Mouse (Mus musculus) 3T3-L1 (cell line): Measurements from ENCODE around the gene Spock1.

Experiments
- DNase-seq: peaks from one replicate; pipeline ENCODE4 v3.0.0-alpha.2; 2015; ENCODE audit warnings: low read depth, low spot score

The Spock1 gene

DNA sequence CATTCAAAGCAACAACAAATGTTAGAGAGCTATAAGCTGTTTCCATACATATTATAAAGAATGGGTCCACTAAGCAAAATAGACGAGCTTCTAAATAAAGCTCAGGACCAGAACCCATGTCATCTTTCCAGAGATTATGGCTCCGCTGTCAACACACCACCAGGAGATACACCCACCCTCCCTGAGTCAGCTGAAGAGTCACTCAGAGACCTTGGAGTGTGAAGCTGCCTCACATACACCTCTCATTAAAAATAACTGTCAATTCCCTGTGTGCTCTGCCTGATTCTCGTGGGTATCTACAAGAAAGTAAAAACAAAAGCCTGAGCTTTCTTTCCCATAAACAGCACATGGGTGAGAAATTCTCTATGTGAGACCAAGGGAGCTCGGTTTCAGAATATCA lies 43.1 kb downstream of the Spock1 start:
- no peak for DNase-seq

- no peak for DNase-seq
These were observed 49.6 kb downstream of the Spock1 start for GRCm38 (mm10) chr13:57858491-57858890.

GRCm38 (mm10) chr13:57857016-57857415 lies 51.1 kb downstream of the Spock1 start:
- no peak for DNase-seq

- no peak for DNase-seq
These were observed 51.8 kb downstream of the Spock1 start for GRCm38 (mm10) chr13:57856311-57856853.

DNA sequence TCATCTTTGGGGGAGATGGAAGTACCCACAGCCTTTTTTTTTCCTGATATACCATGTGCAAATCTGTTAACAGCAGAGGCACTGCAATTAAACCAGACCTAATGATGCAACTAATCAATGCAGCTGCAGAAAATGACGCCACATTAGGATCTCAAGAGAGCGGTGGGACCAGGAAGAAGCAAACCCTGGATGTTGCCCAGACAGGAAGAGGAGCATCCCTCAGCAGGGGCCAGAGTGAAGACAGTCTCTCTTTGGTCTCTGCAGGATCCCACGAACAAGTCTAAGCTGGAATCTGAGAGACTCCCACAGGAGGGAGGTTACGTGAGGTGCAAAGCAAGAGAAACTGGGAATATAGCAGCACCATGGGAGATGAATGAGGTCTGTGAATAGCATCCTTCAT lies 52.4 kb downstream of the Spock1 start:
- DNase-seq: no peak

DNA sequence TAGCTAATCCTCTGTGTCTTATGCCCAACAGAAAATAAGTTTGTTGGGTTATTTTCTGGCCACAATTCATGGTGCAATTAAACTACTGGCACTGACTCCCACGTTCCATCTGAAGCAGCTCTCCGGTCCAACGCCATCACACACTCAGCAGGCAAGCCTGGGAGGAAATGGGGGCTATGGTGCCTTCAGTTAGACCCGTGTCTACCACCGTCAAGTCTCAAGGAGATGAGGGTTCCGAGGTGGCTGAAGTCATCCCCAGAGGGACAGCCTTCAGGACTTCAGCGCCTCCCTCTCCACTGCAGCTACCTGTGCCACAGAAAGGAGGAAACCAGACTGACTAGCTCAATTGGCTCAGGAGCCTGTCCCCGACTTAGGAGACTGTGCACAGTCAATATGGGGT lies 53.7 kb downstream of the Spock1 start:
- no peak for DNase-seq

- DNase-seq: no peak
These were observed 54.5 kb downstream of the Spock1 start for GRCm38 (mm10) chr13:57853621-57854020.

GRCm38 (mm10) chr13:57853156-57853555 lies 55.0 kb downstream of the Spock1 start:
- DNase-seq: no peak

DNA sequence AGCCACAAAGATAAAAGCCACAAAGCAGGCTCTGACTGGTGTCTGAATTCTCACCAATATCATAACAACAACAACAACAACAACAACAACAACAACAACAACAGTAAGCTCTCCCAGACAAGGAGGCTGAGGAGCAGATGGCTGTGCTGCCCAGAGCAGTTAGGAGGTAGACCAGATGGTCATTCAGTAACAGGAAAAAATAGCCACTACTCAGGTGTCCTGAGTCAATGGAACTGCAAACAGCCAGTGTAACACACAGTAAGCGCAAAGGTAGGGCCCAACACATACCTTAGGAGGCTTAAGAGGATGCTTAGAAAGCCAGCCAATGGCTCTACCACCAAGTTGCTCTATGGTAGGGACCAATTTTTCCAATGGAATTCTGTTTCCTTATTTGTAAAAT lies 59.2 kb downstream of the Spock1 start:
- DNase-seq: no peak

DNA sequence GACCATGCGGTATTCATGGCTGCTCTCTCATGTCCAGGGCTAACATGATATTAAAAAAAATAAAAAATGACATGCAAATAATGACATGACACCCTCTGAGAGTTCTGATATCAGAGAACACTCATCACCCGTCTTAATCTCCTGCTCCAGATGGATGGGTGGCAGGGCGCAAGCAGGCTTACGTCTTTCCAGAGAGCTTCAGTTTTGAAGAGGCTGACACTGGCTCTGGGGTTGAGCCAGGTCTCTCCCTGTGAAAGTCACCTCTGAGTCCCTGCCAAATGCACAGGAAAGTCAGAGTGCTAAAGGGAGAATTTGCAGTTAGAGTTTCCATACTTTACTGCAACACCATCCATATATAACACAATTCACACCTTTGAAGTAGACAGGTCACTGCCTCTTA lies 61.0 kb downstream of the Spock1 start:
- DNase-seq: no peak

DNA sequence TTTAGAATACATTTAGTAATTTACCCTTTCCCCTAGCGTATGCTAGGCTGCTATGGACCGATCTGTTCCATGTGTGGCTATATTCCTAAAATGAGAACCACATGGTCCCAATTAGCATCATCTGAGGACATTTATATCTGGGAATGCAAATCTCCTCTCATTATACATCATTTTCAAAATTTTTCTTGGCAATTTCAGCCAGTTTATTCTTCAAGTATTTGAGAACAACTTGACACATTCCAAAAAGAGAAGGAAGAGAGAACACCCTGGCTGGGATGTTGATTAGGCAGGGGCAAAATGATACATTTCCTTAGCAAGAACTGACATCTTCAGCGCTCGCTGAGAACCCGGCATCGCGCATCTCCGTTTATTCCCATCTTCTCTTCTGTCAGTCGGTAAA lies 61.7 kb downstream of the Spock1 start:
- no peak for DNase-seq

DNA sequence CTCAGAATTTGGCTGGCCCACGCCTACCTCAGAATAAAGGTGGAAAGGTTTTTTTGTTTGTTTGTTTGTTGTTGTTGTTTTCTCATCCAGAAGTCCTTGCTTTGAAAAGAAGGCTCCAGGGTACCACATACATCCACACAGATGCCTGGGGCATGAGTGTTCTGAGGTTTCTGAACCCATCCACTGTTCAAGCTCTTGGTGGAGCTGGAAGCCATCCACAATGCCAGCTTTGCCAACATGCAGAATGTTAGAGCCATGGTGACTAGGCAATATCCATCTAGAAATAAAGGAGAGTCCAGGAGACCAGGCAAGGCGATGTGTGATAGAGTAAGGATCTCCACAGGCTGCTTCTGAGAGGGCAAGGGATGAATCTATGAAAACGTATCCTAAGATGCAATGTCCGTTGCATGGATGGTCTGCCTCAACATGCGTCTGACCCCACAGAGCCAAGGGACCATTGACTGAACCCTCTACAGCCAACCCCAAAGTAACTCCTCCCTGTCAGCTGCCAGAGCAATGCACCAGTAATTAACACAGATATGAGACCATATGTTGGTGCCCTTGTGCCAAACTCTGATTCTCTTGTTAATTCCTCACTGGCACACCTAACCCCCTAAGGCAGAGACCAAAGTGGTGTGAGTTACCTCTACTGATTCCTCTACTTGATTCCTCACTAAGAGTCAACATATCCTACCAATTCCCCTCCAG lies 66.8 kb downstream of the Spock1 start:
- DNase-seq: no peak

GRCm38 (mm10) chr13:57837691-57838437 lies 70.3 kb downstream of the Spock1 start:
- DNase-seq: no peak

DNA sequence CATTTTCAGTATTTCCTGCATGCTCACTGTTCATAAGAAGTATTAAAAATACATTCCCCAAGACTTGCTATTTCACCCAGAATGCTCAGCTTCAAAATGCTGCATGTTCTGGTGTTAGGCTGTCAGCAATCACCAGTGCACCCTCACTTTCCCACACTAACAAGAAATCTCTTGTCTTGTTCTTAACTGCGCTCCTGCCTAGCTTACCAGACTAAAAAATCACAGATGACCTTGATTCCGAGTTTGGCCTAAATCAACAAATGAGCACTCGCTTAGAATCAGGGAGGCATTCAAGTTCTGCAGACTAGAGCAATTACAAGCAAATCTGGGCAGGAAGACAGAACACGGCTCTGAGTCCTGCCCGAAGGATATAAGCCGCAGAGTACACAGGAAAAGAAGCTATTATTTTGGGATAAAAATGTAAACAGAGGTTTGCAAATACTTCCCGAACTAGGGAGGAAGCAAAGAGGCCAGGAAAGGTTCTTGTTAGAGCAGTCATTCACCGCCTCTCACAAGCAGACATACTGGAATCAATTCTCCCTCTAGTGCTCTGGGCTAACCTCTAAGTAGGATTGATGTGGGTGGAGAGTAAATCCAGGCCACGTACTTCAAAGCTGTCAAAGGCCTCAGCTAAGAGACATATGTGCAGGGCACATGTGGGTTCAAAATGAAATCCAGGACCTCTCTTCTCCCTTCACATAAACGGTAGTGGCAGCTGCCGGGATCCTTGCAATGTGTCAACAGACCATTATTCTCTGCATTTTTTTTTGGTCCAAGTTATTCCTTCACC lies 76.6 kb downstream of the Spock1 start:
- no peak for DNase-seq

DNA sequence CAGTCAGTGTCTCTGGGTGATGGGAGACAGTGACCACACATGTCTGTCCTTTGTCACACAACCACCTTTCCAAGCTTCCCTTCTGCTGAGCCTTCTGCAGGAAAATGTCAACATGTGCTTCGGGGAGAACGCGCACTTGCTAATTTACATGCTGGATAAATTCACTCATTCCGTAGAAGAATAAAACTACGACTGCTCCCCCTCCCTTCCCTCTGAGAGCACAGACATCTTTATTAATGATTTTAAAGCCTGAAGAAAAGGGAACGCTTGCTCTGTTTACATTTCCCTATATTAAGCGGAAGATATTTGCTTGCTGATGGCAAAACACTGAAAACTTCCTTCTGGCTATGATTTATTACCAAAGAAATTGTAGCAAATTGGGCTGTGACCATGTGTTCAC lies 77.2 kb downstream of the Spock1 start:
- no peak for DNase-seq

DNA sequence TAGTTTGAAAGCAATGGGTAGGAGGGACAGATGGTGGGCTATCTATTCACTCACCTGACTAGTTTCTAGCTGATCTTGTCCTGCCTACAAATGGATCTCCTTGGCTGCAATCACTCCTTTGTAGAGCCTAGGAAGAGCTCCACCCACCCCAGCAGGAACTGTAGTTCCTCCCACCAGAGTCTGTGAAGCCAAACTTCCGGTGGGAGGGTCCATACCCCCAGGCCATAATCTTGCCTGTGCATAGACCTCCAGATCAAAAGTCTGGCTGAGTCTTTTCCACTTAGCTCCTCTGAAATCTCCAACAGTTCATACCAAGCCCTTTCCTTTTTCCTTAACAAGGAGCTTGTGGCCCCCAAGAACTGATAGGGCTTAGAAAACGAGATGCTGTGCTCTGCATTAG lies 78.0 kb downstream of the Spock1 start:
- no peak for DNase-seq

GRCm38 (mm10) chr13:57816276-57816675 lies 91.9 kb downstream of the Spock1 start:
- DNase-seq: no peak

- DNase-seq: no peak
These were observed 95.5 kb downstream of the Spock1 start for GRCm38 (mm10) chr13:57812643-57813042.

DNA sequence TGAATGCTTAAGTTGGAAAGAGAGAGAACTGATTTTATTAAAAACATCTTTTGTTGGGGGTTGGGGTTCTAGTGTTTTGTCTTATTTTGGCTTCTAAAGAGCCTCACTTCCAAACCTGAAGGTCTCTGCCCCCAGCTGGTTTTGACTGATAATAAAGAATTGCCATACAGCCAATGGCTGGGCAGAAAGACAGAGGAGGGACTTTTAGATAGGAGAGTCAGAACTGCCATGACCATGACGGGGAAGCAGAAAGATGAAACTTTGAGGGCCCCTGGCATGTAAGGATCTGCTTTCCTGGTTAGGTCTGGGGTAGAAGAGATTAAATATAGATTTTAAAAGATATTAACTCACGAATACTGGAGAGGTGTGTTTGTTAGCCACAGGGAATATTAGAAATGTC lies 96.9 kb downstream of the Spock1 start:
- no peak for DNase-seq

DNA sequence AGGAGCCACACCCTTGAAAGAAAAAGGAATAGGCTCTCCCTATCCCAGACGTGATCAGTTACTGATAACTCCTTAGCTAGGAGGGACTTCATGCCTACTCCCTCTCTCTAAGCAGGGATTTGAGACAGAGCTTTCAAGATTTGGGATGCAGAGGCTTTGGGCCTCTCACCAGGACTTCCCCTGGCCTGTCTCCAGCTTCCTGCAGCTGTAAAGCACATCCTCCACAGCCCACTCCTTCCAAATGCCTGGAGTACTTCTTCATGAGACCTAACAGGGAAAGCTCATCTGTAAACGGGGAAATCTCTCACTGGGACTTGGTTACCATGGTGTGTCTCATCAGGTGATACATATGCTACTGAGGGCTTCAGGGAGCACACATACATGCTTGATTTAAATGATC lies 97.3 kb downstream of the Spock1 start:
- DNase-seq: no peak

- no peak for DNase-seq
These were observed 98.0 kb downstream of the Spock1 start for GRCm38 (mm10) chr13:57810083-57810482.

DNA sequence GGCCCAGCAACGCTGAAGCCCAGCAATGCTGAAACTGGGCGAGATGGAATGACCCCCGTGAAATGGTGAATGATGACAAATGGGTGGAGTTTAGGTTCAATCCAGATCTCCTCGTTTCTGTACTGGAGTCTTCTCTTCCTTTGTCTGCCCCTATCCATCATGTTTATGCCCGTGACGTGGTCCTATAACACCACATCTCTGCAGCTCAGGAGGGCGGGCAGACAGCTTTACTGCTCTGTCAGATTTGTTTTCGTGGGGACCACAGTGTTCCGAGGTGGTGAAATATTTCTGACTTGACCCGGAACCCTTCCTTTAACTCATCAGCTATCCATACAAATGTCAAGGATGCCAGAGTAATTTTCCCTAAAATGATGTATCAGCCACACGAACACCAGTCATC lies 98.5 kb downstream of the Spock1 start:
- no peak for DNase-seq
